Mouse (Mus musculus) spleen, adult 2 months (tissue): ENCODE measurements around the gene Cldn17. TPM values are rescaled to one million over a fixed set of nuclear protein-coding genes. Genes with fewer than 3 reads are reported as not detected.

Experiments used
- DNase-seq, 2 experiments: peaks; one replicate each; pipeline versions ENCODE4 v3.0.0 to v3.0.0-alpha.2; 2012 to 2021; ENCODE audit warnings: low spot score in 2 of 2, low read depth in 1 of 2
- H3K27ac ChIP-seq: fragments of 200-500 bp; 2 replicates; pipeline ENCODE4 v1.5.1; 2012; ENCODE audit warnings: low read length, inconsistent platforms; ENCODE audit not compliant: insufficient read depth
- H3K27me3 ChIP-seq: fragments of 200-500 bp; 2 replicates; pipeline ENCODE4 v1.6.1; 2012; ENCODE audit warnings: mild to moderate bottlenecking, moderate library complexity, low read length, inconsistent platforms; ENCODE audit not compliant: control insufficient read depth, insufficient read depth
- H3K36me3 ChIP-seq: fragments of 200-500 bp; 2 replicates; pipeline ENCODE4 v1.6.1; 2012; ENCODE audit warnings: mild to moderate bottlenecking, low read length, inconsistent platforms; ENCODE audit not compliant: control insufficient read depth, insufficient read depth
- H3K4me1 ChIP-seq: fragments of 200-500 bp; 2 replicates; pipeline ENCODE4 v1.6.1; 2011; ENCODE audit warnings: inconsistent platforms; ENCODE audit not compliant: control insufficient read depth, insufficient read depth, insufficient read length
- H3K4me3 ChIP-seq: fragments of 200-500 bp; 2 replicates; pipeline ENCODE4 v1.5.1; 2011; ENCODE audit warnings: mild to moderate bottlenecking, inconsistent platforms; ENCODE audit not compliant: insufficient read depth, insufficient read length; ENCODE audit errors: extremely low read depth
- CTCF ChIP-seq: fragments of 200-500 bp; IDR thresholded peaks from 2 replicates; pipeline ENCODE4 v1.5.1; 2011; ENCODE audit warnings: mild to moderate bottlenecking, inconsistent platforms; ENCODE audit not compliant: insufficient read depth, insufficient read length, insufficient replicate concordance; ENCODE audit errors: extremely low read depth
- POLR2A ChIP-seq: fragments of 200-500 bp; IDR thresholded peaks from 2 replicates; pipeline ENCODE4 v1.6.1; 2011; ENCODE audit warnings: low read depth, low read length, inconsistent platforms
- WGBS: fragments of 180-500 bp; shearing (Covaris S2); methylation state at CpG from one replicate; pipeline ENCODE4 v1.1.7; 2018; 5-methylcytosine and 5-hydroxymethylcytosine counted together
- polyA plus RNA-seq: library from polyadenylated mRNA; depleted of rRNA; stranded (reverse); fragments of >200 nt; gene quantifications from 2 replicates; pipeline ENCODE4 v1.2.3, GENCODE M21; 2012; rRNA removed

Cldn17 gene
- polyA plus RNA-seq, 1 experiment = not detected

DNA sequence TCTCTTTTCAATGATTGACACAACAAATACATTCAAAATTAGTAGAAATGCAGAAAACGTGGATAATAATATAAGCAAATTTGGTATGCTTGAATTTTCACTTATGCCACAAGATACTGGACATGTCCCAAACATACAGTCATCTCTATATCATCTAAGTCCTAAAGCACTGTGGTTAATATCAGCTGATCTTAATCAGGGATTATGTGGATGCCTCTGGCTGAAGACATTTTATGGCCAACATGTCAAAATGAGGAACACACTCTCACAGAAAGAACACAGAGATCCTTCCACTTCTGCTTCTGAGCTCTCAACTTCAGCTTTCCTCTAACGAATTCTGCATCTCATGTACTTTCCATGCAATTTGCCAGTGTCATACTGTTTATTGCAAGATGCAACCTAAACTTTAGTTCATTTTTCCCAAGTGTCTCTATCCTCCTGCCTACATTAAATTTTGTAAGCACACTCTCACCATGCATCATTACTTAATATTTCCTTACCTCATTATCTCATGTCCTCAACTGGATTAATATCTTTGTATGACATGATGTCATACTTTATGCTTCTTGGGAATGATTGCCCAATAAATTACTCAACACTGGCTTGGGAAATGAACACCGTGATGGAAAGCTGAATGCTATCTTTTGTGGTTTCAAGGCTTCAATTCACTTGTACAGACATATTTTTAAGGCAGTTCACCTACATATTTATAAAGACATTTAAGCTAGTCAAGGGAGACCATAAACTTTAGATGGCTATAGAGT, 26.6 kb downstream of the Cldn17 start:
- DNase-seq = no peak
- H3K4me3 ChIP-seq = no peak overlapping the region
- 58% methylated on average over 3 of the region's 3 CpGs for WGBS
- H3K36me3 ChIP-seq = no peaks in the 10 kb centered on the region
- TF ChIP-seq POLR2A (no peak), CTCF (no peak)
- H3K27ac ChIP-seq = no peak overlapping the region
- no peaks in the 10 kb centered on the region for H3K4me1 ChIP-seq
- no peaks in the 10 kb centered on the region for H3K27me3 ChIP-seq

DNA sequence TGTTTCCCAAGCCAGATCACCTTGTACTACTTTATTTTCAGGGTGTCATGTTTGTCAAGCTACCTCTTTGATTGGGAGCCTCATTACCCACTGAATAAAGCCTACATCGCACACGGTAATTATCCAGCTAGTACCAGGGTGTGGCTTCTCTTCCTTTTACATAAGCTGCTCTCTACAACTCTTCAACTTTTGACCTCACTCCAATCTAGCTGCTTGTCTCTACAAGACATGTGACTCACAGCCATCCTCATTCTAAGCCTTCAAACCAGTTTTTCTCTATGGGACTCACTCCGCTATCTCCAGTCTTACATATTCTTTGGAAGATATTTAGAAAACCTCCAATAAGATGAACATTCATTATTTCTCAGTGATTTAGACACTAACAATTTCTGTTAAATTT, 43.5 kb downstream of the Cldn17 start:
- H3K4me1 ChIP-seq = no peaks in the 10 kb centered on the region
- no peak overlapping the region for H3K27ac ChIP-seq
- no peaks in the 10 kb centered on the region for H3K36me3 ChIP-seq
- H3K4me3 ChIP-seq = no peak overlapping the region
- H3K27me3 ChIP-seq = no peaks in the 10 kb centered on the region
- 95% methylated on average over 3 of the region's 3 CpGs for WGBS
- TF ChIP-seq POLR2A = no peak
- TF ChIP-seq CTCF = no peak
- DNase-seq = no peak

Other genes with a start within 250 kb of the Cldn17 start
- 0.02 TPM in 1 of 2 replicates, not detected in the other for gene Grik1, start 216.7 kb downstream of the Cldn17 start, polyA plus RNA-seq
- gene Cldn8, start 56.2 kb upstream of the Cldn17 start, polyA plus RNA-seq = 0.08 and 0.09 TPM in 2 replicates
- gene Krtap24-1, start 105.3 kb upstream of the Cldn17 start, polyA plus RNA-seq = not detected in 2 replicates
- gene 2310079G19Rik, start 120.7 kb upstream of the Cldn17 start, polyA plus RNA-seq = not detected in 2 replicates
- gene Krtap26-1, start 140.8 kb upstream of the Cldn17 start, polyA plus RNA-seq = not detected in 2 replicates
- gene Krtap27-1, start 164.7 kb upstream of the Cldn17 start, polyA plus RNA-seq = not detected in 2 replicates
- not detected in 2 replicates for gene 2310061N02Rik, start 201.0 kb upstream of the Cldn17 start, polyA plus RNA-seq
- not detected in 2 replicates for gene Krtap13-1, start 221.9 kb upstream of the Cldn17 start, polyA plus RNA-seq
- gene Krtap13, start 244.7 kb upstream of the Cldn17 start, polyA plus RNA-seq = not detected in 2 replicates